Mouse (Mus musculus) liver, embryonic 14.5 days (tissue): Measurements from ENCODE around the gene Gpalpp1. TPM values are rescaled to one million over a fixed set of nuclear protein-coding genes. Genes with fewer than 3 reads are reported as not detected.

Source experiments
- ATAC-seq: fragments of 200-750 bp; cut with Nextera tagmentation; 2 replicates; pipeline ENCODE4 v1.8.0; 2017; ENCODE audit warnings: moderate number of reproducible peaks, mild to moderate bottlenecking, moderate library complexity; ENCODE audit not compliant: insufficient read depth
- DNase-seq, 3 experiments: peaks; one replicate each; pipeline ENCODE4 v3.0.0-alpha.2; 2012 to 2013; ENCODE audit warnings: low read depth in 3 of 3, low spot score in 3 of 3
- H3K27ac ChIP-seq: fragments of 300-500 bp; sonication (generic); 2 replicates; pipeline ENCODE4 v1.5.1; 2014; ENCODE audit warnings: moderate library complexity, mild to moderate bottlenecking, control low read depth, inconsistent platforms
- H3K27me3 ChIP-seq: fragments of 300-500 bp; sonication (generic); 2 replicates; pipeline ENCODE4 v1.6.1; 2014; ENCODE audit warnings: mild to moderate bottlenecking, low read length, moderate library complexity; ENCODE audit not compliant: control insufficient read depth, insufficient read depth
- H3K36me3 ChIP-seq: fragments of 300-500 bp; sonication (generic); replicated peaks from 2 replicates; pipeline ENCODE4 v1.6.1; 2014; ENCODE audit warnings: low read depth; ENCODE audit not compliant: control insufficient read depth, insufficient read depth
- H3K4me1 ChIP-seq, 2 experiments: fragments of 200-500 bp in 1 of 2; fragments of 300-500 bp in 1 of 2; sonication (generic) in 1 of 2; replicated peaks; 2 replicates each; pipeline ENCODE4 v1.6.1; 2012 to 2014; ENCODE audit warnings: antibody characterized with exemption in 1 of 2, inconsistent platforms in 1 of 2, low read length in 1 of 2; ENCODE audit not compliant: control insufficient read depth in 2 of 2, insufficient read depth in 2 of 2
- H3K4me2 ChIP-seq: fragments of 300-500 bp; sonication (generic); 2 replicates; pipeline ENCODE4 v1.6.1; 2014; ENCODE audit warnings: low read depth, mild to moderate bottlenecking, control low read depth, moderate library complexity
- H3K4me3 ChIP-seq, 2 experiments: fragments of 200-500 bp in 1 of 2; fragments of 300-500 bp in 1 of 2; sonication (generic) in 1 of 2; 2 replicates each; pipeline ENCODE4 v1.5.1; 2012 to 2014; ENCODE audit warnings: low read depth in 2 of 2, low read length in 2 of 2, mild to moderate bottlenecking in 2 of 2, control low read depth in 1 of 2, inconsistent platforms in 1 of 2, moderate library complexity in 1 of 2; ENCODE audit not compliant: insufficient read depth in 1 of 2
- H3K9ac ChIP-seq: fragments of 300-500 bp; sonication (generic); replicated peaks from 2 replicates; pipeline ENCODE4 v1.6.1; 2014; ENCODE audit warnings: mild to moderate bottlenecking, control low read depth, moderate library complexity
- H3K9me3 ChIP-seq: fragments of 300-500 bp; sonication (generic); 2 replicates; pipeline ENCODE4 v1.6.1; 2016; ENCODE audit warnings: low read length, mixed read lengths; ENCODE audit not compliant: control insufficient read depth
- CTCF ChIP-seq: IDR thresholded peaks from 2 replicates; pipeline ENCODE4 v1.5.1; 2016; ENCODE audit warnings: antibody characterized with exemption, low read depth, control low read depth
- EP300 ChIP-seq: IDR thresholded peaks from 2 replicates; pipeline ENCODE4 v1.6.1; 2016; ENCODE audit warnings: antibody characterized with exemption, low read depth
- WGBS: fragments of 180-500 bp; shearing (Covaris S2); extraction: QIAGEN DNeasy Blood & Tissue Kit; methylation state at CpG from one replicate; pipeline ENCODE4 v1.1.7; 2014; ENCODE audit not compliant: insufficient replicate concordance; 5-methylcytosine and 5-hydroxymethylcytosine counted together
- polyA plus RNA-seq, 2 experiments: library from polyadenylated mRNA; depleted of rRNA in 1 of 2; stranded (reverse) in 1 of 2; unstranded in 1 of 2; fragments of >200 nt; fragmentation: Nextera tagmentation in 1 of 2; extraction: Ambion mirVana in 1 of 2; gene quantifications; 2 replicates each; pipeline versions ENCODE4 v1.2.1 to v1.2.3; 2012 to 2014

Gene Gpalpp1
- polyA plus RNA-seq, 2 experiments = 3.9 to 5.2 TPM

- no peaks in the 10 kb centered on the region for H3K27me3 ChIP-seq
- ATAC-seq (no peak), DNase-seq (no peak)
- no peak overlapping the region for H3K4me2 ChIP-seq
- WGBS = 65% methylated on average over 14 of the region's 14 CpGs
- no peaks in the 10 kb centered on the region for H3K36me3 ChIP-seq
- H3K4me1 ChIP-seq = no peaks in the 10 kb centered on the region
- no peaks in the 10 kb centered on the region for H3K9me3 ChIP-seq
- no peak overlapping the region for H3K4me3 ChIP-seq
- no peak overlapping the region for H3K9ac ChIP-seq
- TF ChIP-seq CTCF (no peak), EP300 (no peak)
- H3K27ac ChIP-seq = no peak overlapping the region
Observed at GRCm38 (mm10) chr14:76043251-76044163, 67.1 kb downstream of the Gpalpp1 start.

Other genes with a start within 250 kb of the Gpalpp1 start
- not detected in 2 replicates for gene Kctd4, start 155.8 kb downstream of the Gpalpp1 start, polyA plus RNA-seq (2012; rRNA removed)
- gene Kctd4, start 155.8 kb downstream of the Gpalpp1 start, polyA plus RNA-seq (2014; fragmentation: Nextera tagmentation; extraction: Ambion mirVana) = 0.10 and 0.13 TPM in 2 replicates
- gene Gtf2f2, start 99.9 kb downstream of the Gpalpp1 start, polyA plus RNA-seq (2012; rRNA removed) = 5.8 and 13.1 TPM in 2 replicates
- gene Gtf2f2, start 99.9 kb downstream of the Gpalpp1 start, polyA plus RNA-seq (2014; fragmentation: Nextera tagmentation; extraction: Ambion mirVana) = 24.6 and 27.1 TPM in 2 replicates
- 1.9 and 3.1 TPM in 2 replicates for gene Nufip1, start 131 bp upstream of the Gpalpp1 start, polyA plus RNA-seq (2012; rRNA removed)
- 4.6 and 5.3 TPM in 2 replicates for gene Nufip1, start 131 bp upstream of the Gpalpp1 start, polyA plus RNA-seq (2014; fragmentation: Nextera tagmentation; extraction: Ambion mirVana)